Mouse (Mus musculus) heart, postnatal 10 days (tissue): ENCODE data around the gene Akap12. TPM values are rescaled to one million over a fixed set of nuclear protein-coding genes. Genes with fewer than 3 reads are reported as not detected.

ENCODE experiments used
- DNase-seq, 2 experiments: peaks; one replicate each; pipeline ENCODE4 v3.0.0; 2021
- intact Hi-C: fragments of 180-260 bp; cut with DNase I; formaldehyde crosslinking; loops from one replicate; pipeline ENCODE4 v1.15.1; 2025
- total RNA-seq, 2 experiments: library from RNA; stranded (reverse); gene quantifications; 2 replicates each; pipeline ENCODE4 v1.2.3; 2021

The Akap12 gene
- total RNA-seq, 2 experiments from 2014 or later, result 62.8 to 68.4 TPM

- intact Hi-C loops, result no loop called here
- peak in 1 of 2 experiments; percentile 15 for DNase-seq
Observed at GRCm38 (mm10) chr10:4282395-4282794, 16.2 kb downstream of the Akap12 start.

- intact Hi-C loops, result no loop called here
- DNase-seq, result no peak
Observed at GRCm38 (mm10) chr10:4284781-4285180, 18.6 kb downstream of the Akap12 start.

GRCm38 (mm10) chr10:4285752-4286151 is 19.6 kb downstream of the Akap12 start:
- DNase-seq, result peak in 1 of 2 experiments; percentile 18
- intact Hi-C loops, result no loop called here

GRCm38 (mm10) chr10:4289171-4289570 is 23.0 kb downstream of the Akap12 start:
- DNase-seq, result no peak
- intact Hi-C loops, result no loop called here

GRCm38 (mm10) chr10:4289636-4290035 is 23.5 kb downstream of the Akap12 start:
- intact Hi-C loops, result no loop called here
- no peak for DNase-seq

- DNase-seq, result no peak
- intact Hi-C loops, result no loop called here
Observed at GRCm38 (mm10) chr10:4290145-4290544, 24.0 kb downstream of the Akap12 start.

GRCm38 (mm10) chr10:4290561-4290960 is 24.4 kb downstream of the Akap12 start:
- DNase-seq, result no peak
- intact Hi-C loops, result no loop called here

GRCm38 (mm10) chr10:4293418-4293817 is 27.2 kb downstream of the Akap12 start:
- intact Hi-C loops, result no loop called here

GRCm38 (mm10) chr10:4303558-4303957 is 37.4 kb downstream of the Akap12 start:
- intact Hi-C loops, result no loop called here

More at GRCm38 (mm10) chr10:4293418-4293817, 27.2 kb downstream of the Akap12 start:
- DNase-seq, result peak; percentile 25 to 31

GRCm38 (mm10) chr10:4323885-4324284 is 57.7 kb downstream of the Akap12 start:
- intact Hi-C loops, result no loop called here
- no peak for DNase-seq

More at GRCm38 (mm10) chr10:4303558-4303957, 37.4 kb downstream of the Akap12 start:
- no peak for DNase-seq

GRCm38 (mm10) chr10:4325562-4325961 is 59.4 kb downstream of the Akap12 start:
- DNase-seq, result no peak
- intact Hi-C loops, result no loop called here

- intact Hi-C loops, result no loop called here
- no peak for DNase-seq
Observed at GRCm38 (mm10) chr10:4327716-4328115, 61.5 kb downstream of the Akap12 start.

- intact Hi-C loops, result loop anchor here (2.0 to 5.0 kb wide), 2 partner anchors 225 to 244 kb away; no protein-coding TSS in a partner anchor
- no peak for DNase-seq
Observed at GRCm38 (mm10) chr10:4332228-4332979, 66.2 kb downstream of the Akap12 start.

GRCm38 (mm10) chr10:4333319-4333718 is 67.1 kb downstream of the Akap12 start:
- intact Hi-C loops, result loop anchor here (2.0 to 5.0 kb wide), 2 partner anchors 226 to 245 kb away; no protein-coding TSS in a partner anchor
- DNase-seq, result peak; percentile 70 to 77

- intact Hi-C loops, result loop anchor here (2.0 to 5.0 kb wide), 2 partner anchors 227 to 293 kb away; no protein-coding TSS in a partner anchor
- DNase-seq, result peak; percentile 94 to 95
Observed at GRCm38 (mm10) chr10:4334039-4334683, 68.0 kb downstream of the Akap12 start.

GRCm38 (mm10) chr10:4338863-4339461 is 72.8 kb downstream of the Akap12 start:
- DNase-seq, result peak; percentile 74 to 76
- intact Hi-C loops, result no loop called here

GRCm38 (mm10) chr10:4341430-4341829 is 75.2 kb downstream of the Akap12 start:
- DNase-seq, result peak; percentile 64 to 76
- intact Hi-C loops, result loop anchor here (10.0 kb wide), 1 partner anchor 807 kb away; no protein-coding TSS in a partner anchor

GRCm38 (mm10) chr10:4346489-4347135 is 80.4 kb downstream of the Akap12 start:
- intact Hi-C loops, result loop anchor here (2.0 to 10.0 kb wide), 2 partner anchors 350 to 812 kb away; no protein-coding TSS in a partner anchor
- peak; percentile 92 to 96 for DNase-seq

- intact Hi-C loops, result loop anchor here (2.0 to 10.0 kb wide), 2 partner anchors 350 to 812 kb away; no protein-coding TSS in a partner anchor
- no peak for DNase-seq
Observed at GRCm38 (mm10) chr10:4347136-4347492, 80.9 kb downstream of the Akap12 start.

- DNase-seq, result no peak
- intact Hi-C loops, result loop anchor here (2.0 to 10.0 kb wide), 2 partner anchors 351 to 813 kb away; no protein-coding TSS in a partner anchor
Observed at GRCm38 (mm10) chr10:4347591-4347990, 81.4 kb downstream of the Akap12 start.
